Mouse (Mus musculus): Measurements from ENCODE around the gene Sh3bp1. TPM values are rescaled to one million over a fixed set of nuclear protein-coding genes. Genes with fewer than 3 reads are reported as not detected.

Sh3bp1 gene
- polyA plus RNA-seq, 1 experiment: 26.8 TPM

DNA sequence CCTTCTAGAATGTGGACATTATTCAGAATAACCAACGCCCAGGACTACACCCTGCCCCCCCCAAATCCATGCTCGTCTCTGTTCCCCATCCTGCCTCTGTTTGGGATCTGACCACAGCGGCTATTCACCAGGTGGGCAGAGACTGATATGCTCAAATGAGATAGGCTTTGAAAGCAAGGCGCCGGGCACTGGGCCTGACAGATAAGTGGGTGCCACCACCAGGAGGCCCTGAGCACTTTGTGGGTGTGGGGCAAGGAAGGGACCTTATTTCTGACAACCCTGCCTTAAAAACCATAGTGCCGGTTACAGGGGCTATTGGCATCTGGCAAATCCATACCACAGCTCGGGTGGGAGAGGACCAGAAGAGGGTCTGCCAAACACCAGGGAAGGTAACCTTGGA, 23.1 kb downstream of the Sh3bp1 start:
- Histone ChIP-seq H3K9me3 (replicated peaks; ENCODE audit: control insufficient read depth, insufficient read depth, low read length, poor library complexity, severe bottlenecking) (no peaks in the 10 kb centered on the region), H3K4me3 (ENCODE audit: low read depth, low read length) (no peak overlapping the region), H3K27ac (ENCODE audit: insufficient read depth, low read length) (no peak overlapping the region), H3K36me3 (ENCODE audit: control insufficient read depth, insufficient read depth, low read length, poor library complexity, severe bottlenecking) (no peaks in the 10 kb centered on the region; the same call in 1 of the 2 replicates), H3K9ac (ENCODE audit: low read depth, poor library complexity, severe bottlenecking) (no peak overlapping the region), H3K4me1 (ENCODE audit: control insufficient read depth, insufficient read depth, low read length) (peaks cover 6% of the 10 kb centered on the region), H3K27me3 (ENCODE audit: control insufficient read depth, insufficient read depth, low read length, poor library complexity, severe bottlenecking) (no peaks in the 10 kb centered on the region)
- TF ChIP-seq POLR2A (IDR thresholded peaks at IDR 0.05; ENCODE audit: insufficient read depth, low read length): no peak
- TF ChIP-seq CTCF (IDR thresholded peaks at IDR 0.05; ENCODE audit: low read depth, low read length): no peak
- TF ChIP-seq EP300 (IDR thresholded peaks at IDR 0.05; ENCODE audit: insufficient read depth, low read depth, low read length): no peak

DNA sequence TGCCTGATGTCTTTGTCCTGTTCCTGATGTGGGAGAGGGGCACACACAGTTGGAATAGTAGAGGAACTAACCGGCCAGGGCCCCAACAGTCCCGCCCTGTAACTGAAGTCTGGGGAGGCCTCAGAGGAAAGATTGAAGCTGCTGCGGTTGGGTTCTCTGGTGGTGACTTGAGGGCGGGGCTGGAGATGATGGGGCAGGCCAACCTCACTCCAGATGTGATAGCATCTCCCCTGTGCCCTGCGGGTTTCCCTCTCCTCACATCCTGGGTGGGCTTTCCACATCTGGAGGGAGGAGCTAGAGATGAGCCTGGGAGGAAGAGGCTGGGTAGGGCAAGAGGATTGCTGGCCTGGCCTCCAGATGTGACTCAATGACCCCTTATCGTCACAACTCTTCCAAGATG, 24.0 kb downstream of the Sh3bp1 start:
- Histone ChIP-seq H3K9me3 (replicated peaks; ENCODE audit: control insufficient read depth, insufficient read depth, low read length, poor library complexity, severe bottlenecking) (no peaks in the 10 kb centered on the region), H3K27me3 (ENCODE audit: control insufficient read depth, insufficient read depth, low read length, poor library complexity, severe bottlenecking) (no peaks in the 10 kb centered on the region), H3K4me3 (ENCODE audit: low read depth, low read length) (no peak overlapping the region), H3K27ac (ENCODE audit: insufficient read depth, low read length) (no peak overlapping the region), H3K4me1 (ENCODE audit: control insufficient read depth, insufficient read depth, low read length) (peaks cover 7% of the 10 kb centered on the region), H3K36me3 (ENCODE audit: control insufficient read depth, insufficient read depth, low read length, poor library complexity, severe bottlenecking) (no peaks in the 10 kb centered on the region), H3K9ac (ENCODE audit: low read depth, poor library complexity, severe bottlenecking) (no peak overlapping the region)
- TF ChIP-seq CTCF (IDR thresholded peaks at IDR 0.05; ENCODE audit: low read depth, low read length) (no peak), EP300 (IDR thresholded peaks at IDR 0.05; ENCODE audit: insufficient read depth, low read depth, low read length) (no peak), POLR2A (IDR thresholded peaks at IDR 0.05; ENCODE audit: insufficient read depth, low read length) (no peak)

DNA sequence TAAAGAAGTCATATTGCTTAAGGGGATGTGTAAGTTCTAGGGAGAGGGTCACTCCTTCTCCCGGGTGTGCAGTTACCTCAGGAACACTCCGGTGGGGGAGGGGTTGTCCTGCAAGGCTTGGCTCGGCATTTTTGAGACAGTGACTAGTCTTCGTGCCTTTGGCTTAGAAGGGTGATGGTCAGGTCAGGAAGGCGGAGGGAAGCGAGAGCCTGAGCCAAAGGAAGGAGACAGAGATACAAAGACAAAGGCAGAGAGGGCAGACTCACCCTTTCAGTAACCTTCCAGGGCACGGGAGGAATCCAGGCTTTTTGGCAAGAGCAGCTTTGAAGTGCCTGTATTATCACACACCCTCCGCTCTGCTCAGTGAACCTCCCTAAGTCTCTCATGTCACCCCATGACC, 25.6 kb downstream of the Sh3bp1 start:
- Histone ChIP-seq H3K9me3 (replicated peaks; ENCODE audit: control insufficient read depth, insufficient read depth, low read length, poor library complexity, severe bottlenecking) (no peaks in the 10 kb centered on the region), H3K9ac (ENCODE audit: low read depth, poor library complexity, severe bottlenecking) (no peak overlapping the region), H3K36me3 (ENCODE audit: control insufficient read depth, insufficient read depth, low read length, poor library complexity, severe bottlenecking) (no peaks in the 10 kb centered on the region), H3K27me3 (ENCODE audit: control insufficient read depth, insufficient read depth, low read length, poor library complexity, severe bottlenecking) (no peaks in the 10 kb centered on the region), H3K4me3 (ENCODE audit: low read depth, low read length) (no peak overlapping the region), H3K27ac (ENCODE audit: insufficient read depth, low read length) (no peak overlapping the region), H3K4me1 (ENCODE audit: control insufficient read depth, insufficient read depth, low read length) (peaks cover 7% of the 10 kb centered on the region)
- TF ChIP-seq POLR2A (IDR thresholded peaks at IDR 0.05; ENCODE audit: insufficient read depth, low read length): no peak

DNA sequence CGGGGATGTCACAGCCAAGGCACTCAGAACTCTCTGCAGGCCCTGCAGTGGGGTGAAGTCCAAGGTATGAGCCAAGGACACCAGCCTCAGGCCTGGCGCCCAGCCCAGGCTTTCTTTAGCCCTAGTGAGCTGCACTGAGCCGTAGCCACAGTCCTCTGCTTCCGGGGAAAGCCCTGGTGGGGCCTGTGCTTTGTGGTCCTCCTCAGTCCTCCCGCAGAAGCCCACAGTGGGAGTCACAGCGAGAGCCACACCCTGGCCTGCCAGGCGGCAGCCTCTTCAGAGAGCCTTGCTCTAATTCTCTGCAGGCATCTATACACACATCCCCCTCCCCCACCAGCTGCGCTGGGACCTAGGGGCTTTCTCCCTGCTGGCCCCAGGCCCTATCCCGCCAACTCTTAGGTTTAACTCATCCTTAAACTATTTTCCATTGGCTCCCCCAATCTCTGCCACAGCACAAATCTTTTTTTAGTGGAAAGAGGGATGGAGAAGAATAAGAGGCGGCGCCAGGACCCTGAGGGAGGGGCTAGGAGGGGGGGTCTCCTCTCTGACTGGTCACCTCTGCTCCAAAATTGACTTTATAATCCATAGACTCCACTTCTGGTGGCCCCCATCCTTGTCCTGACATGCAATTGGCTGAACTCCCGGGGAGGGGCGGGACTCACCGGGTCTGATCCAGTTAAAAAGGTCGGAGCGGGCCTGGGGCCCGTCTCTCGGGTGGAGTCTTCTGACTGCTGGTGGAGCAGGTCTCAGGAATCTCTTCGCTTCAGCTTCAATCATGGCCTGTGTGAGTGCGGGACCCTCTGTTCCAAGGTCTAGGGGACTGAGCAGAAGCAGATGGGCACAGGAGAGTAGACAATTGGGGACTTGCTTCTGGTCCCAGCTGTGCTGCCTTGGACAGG, 26.7 kb downstream of the Sh3bp1 start, which contains the start of gene Lgals1:
Lgals1 (plus strand) TSS at position 705 of the 899 bp plus-strand sequence.
- H3K9me3 ChIP-seq (replicated peaks; ENCODE audit: control insufficient read depth, insufficient read depth, low read length, poor library complexity, severe bottlenecking): no peaks in the 10 kb centered on the region
- peak within 1 kb of the TSS; percentile 54 for H3K27ac ChIP-seq (ENCODE audit: insufficient read depth, low read length)
- peak within 1 kb of the TSS; percentile 57 for H3K9ac ChIP-seq (ENCODE audit: low read depth, poor library complexity, severe bottlenecking)
- TF ChIP-seq POLR2A (IDR thresholded peaks at IDR 0.05; ENCODE audit: insufficient read depth, low read length): peak; percentile 30
- TF ChIP-seq EP300 (IDR thresholded peaks at IDR 0.05; ENCODE audit: insufficient read depth, low read depth, low read length): no peak
- TF ChIP-seq CTCF (IDR thresholded peaks at IDR 0.05; ENCODE audit: low read depth, low read length): no peak
- no peaks in the 10 kb centered on the region for H3K36me3 ChIP-seq (ENCODE audit: control insufficient read depth, insufficient read depth, low read length, poor library complexity, severe bottlenecking)
- H3K27me3 ChIP-seq (ENCODE audit: control insufficient read depth, insufficient read depth, low read length, poor library complexity, severe bottlenecking): no peaks in the 10 kb centered on the region
- peak within 1 kb of the TSS; percentile 57 for H3K4me3 ChIP-seq (ENCODE audit: low read depth, low read length)
- H3K4me1 ChIP-seq (ENCODE audit: control insufficient read depth, insufficient read depth, low read length): peaks cover 7% of the 10 kb centered on the region

DNA sequence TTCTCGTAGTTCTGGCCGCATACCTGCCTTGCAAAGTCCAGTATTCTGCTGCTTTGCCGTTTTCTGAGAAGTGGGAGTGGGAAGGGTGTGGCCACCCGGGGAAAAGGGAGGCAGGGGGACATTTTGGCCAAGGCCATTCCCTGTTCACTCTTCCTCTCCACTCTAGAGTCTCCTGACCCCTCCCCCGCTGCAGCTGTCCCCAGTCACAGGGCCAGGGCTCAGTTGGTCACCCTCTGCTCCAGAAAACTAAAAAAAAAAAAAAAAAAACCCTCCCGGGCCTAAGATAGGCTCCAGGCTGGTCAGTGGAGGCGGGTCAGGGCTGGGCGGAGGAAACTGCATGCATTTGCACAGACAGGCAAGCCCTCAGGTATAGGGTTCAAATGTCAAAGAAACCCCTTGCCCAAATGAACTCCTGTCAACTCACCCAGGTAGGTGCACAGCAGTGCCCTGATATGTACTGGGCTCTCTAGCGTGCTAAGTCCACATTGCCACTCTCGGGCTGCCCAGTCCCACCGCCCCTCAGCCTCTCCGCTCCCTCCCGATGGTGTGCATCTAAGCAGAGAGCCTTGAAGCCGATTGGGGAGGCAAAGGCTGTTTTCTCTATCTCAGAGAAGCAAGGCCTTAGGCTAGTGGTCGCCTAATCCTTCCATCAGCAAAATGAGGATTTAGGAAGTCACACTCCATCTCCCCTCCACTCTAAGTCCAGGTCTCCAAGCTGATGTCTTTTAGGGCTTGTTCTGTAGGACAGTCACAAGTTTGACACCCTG, 27.6 kb downstream of the Sh3bp1 start:
- Histone ChIP-seq H3K9ac (ENCODE audit: low read depth, poor library complexity, severe bottlenecking) (peak overlapping the region; percentile 57), H3K36me3 (ENCODE audit: control insufficient read depth, insufficient read depth, low read length, poor library complexity, severe bottlenecking) (no peaks in the 10 kb centered on the region), H3K27me3 (ENCODE audit: control insufficient read depth, insufficient read depth, low read length, poor library complexity, severe bottlenecking) (no peaks in the 10 kb centered on the region)

More for the DNA sequence above, 27.6 kb downstream of the Sh3bp1 start:
- Histone ChIP-seq H3K4me1 (ENCODE audit: control insufficient read depth, insufficient read depth, low read length) (peaks cover 7% of the 10 kb centered on the region), H3K9me3 (replicated peaks; ENCODE audit: control insufficient read depth, insufficient read depth, low read length, poor library complexity, severe bottlenecking) (no peaks in the 10 kb centered on the region), H3K4me3 (ENCODE audit: low read depth, low read length) (peak overlapping the region; percentile 57), H3K27ac (ENCODE audit: insufficient read depth, low read length) (peak overlapping the region; percentile 54; the same call in 1 of the 2 replicates)
- TF ChIP-seq POLR2A (IDR thresholded peaks at IDR 0.05; ENCODE audit: insufficient read depth, low read length) (no peak), CTCF (IDR thresholded peaks at IDR 0.05; ENCODE audit: low read depth, low read length) (no peak), EP300 (IDR thresholded peaks at IDR 0.05; ENCODE audit: insufficient read depth, low read depth, low read length) (no peak)

Data from ES-Bruce4 (cell line).